Mouse (Mus musculus) left cerebral cortex, postnatal 4 days (tissue): Measurements from ENCODE around the gene Ube2o. TPM values are rescaled to one million over a fixed set of nuclear protein-coding genes. Genes with fewer than 3 reads are reported as not detected.
A peak's percentile ranks its signal among the peaks of the same experiment; 100 is the strongest.

Experiments used
- DNase-seq: peaks from one replicate; pipeline ENCODE4 v3.0.0-alpha.2; 2022
- intact Hi-C: fragments of 180-260 bp; cut with DNase I; formaldehyde crosslinking; loops from one replicate; pipeline ENCODE4 v1.15.1; 2025
- total RNA-seq, 2 experiments: library from RNA; stranded (reverse); gene quantifications; 2 replicates each; pipeline ENCODE4 v1.2.3; 2021

Ube2o gene
- total RNA-seq, 2 experiments from 2014 or later: 115 to 128 TPM

DNA sequence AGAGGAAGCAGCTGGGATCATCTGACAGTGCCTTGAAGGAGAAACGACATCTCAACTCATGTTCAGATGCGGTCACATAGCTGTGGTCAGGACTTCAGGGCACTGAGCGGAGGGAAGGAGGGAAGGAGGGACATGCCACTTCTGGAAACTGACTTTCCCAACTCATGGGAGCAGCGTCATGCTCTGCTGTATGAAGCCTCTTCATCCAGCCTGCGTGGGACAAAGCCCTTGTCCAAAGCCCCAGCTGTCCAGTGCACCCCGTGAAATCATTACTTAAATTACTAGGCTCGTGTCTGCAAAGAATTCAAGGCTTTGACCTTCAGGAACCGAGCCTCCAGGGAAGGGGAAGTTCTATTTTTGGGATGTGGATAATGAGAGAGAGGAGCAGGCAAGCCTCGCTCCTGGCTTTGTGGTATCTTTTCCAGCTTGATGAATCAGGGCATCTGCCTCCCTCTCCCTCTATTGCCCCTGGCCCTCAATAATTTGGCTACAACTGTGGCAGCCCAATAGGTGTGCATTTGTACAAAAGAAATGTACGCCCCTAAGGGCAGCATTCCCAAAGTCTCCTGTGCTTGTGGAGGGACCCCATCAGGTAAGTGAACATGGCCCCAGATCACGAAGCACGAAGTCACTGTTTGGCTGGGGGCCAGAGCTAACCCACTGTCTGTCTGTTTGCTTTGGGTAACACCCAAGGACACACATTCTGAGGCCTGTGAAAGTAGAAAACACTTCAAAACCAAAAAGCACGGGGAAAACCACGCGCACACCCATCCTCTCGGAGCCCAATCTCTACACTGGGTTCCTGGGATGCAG, 58.2 kb downstream of the Ube2o start:
- intact Hi-C loops: no loop called here
- no peak for DNase-seq

DNA sequence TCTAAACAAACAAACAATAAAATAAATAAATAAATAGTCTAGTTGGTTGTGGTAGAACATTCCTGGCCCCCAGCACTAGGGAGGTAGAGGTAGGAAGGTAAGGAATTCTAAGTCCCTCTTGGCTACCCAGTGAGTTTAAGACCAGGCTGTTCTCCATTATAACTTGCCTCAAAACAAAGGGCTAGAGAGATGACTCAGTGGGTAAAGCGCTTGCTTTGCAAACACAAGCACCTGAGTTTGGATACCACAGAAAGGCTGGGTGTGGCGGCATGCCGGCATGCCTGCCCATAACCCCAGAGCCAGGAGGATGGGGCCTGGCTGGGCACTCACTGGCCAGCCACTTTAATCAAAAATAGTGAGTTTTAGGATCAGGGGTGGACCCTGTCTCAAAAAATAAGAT, 59.2 kb downstream of the Ube2o start:
- intact Hi-C loops: no loop called here
- DNase-seq: no peak

DNA sequence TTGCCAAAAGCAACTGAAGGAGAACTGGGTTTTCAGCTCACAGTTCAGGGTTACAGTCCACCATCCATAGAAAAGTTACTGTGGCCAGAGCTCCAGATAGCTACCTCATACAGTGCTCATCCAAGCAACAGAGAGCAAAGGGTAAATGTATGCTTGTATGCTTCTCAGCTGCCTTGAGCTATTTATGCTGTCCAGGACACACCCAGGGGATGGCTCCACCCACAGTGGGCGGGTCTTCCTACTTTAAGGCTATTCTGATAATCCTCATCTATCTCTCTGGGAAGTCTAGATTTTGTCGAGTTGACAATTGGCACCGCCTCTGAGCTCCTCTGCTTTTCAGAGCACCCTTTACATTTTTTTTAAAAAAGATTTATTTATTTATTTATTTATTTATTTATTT, 60.1 kb downstream of the Ube2o start:
- DNase-seq: no peak
- intact Hi-C loops: no loop called here

DNA sequence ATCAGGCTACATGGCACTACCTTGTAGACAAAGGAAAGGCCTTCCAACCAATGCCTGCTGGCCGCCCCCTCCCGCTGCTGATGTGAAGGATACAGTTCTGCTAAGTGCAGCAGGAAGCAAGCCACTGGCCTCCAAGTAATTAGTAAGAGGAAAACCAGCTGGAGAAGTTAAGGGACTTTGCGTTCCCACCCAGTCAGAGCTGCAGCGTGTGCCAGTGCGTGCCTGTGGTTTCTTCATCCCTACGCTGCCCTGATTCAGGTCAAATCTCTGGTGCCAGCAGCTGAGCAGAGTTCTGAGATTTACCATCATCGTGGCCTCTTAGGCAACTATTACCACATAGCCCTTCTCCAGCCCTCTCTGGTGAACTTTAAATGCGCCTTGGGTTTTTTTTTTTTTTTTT, 62.8 kb downstream of the Ube2o start:
- intact Hi-C loops: no loop called here

DNA sequence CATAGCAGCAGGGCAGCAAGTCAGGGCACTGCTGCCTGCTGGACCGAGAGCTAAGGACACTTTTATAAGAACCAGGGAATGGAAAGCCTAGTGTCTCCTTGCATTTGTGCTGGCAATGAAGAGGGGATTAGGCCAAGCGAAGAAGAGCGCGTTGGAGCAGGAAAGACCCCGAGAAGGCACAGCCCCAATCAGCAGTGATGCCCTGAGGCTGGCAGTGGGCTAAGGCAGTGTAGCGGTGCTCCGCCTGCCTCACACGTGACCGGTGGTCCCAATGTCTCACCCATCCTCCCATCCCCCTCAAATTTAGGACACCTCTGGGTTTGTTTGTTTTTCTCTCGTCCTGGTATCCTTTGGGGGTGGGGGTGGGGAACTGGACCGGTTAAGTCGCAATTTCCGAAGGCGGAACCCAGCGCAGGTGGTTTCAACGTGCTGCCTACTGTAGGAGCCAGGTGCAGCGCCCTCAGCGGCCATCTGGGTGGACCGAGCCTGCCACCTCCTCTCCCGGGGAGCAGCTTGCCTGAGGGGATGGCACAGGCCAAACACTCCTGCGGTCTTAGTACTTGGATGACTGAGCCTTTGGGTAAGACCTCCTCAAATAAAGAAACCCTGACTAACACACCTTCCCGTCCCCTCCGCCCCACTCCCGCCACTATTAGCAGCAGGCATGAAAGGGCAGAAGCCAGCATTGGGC, 65.8 kb downstream of the Ube2o start:
- intact Hi-C loops: no loop called here
- peak; percentile 64 for DNase-seq

More for the DNA sequence above, 62.8 kb downstream of the Ube2o start:
- DNase-seq: no peak

DNA sequence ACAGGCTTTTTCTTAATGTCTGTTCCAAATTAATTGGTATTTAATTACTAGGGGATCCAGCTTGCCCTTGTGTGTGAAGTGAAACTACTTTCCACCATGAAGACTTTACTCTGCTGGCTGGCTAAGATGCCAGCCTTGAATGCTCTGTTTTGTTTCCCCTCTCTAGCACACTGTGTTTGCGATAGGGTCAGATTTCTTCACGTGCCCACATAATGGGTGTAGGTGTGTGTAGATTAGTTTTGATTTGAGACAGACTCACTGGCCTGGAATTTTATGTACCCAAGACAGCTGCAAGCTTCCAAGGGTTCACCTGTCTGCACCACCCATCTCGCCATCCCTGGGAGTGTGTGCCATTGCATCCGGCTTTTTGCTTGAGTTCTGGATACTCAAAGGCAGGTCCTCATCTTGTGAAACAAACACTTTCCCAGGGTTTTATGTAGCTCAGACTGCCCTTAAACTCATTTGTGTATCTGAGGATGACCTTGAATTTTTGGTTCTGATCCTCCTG, 67.7 kb downstream of the Ube2o start:
- intact Hi-C loops: no loop called here
- no peak for DNase-seq

DNA sequence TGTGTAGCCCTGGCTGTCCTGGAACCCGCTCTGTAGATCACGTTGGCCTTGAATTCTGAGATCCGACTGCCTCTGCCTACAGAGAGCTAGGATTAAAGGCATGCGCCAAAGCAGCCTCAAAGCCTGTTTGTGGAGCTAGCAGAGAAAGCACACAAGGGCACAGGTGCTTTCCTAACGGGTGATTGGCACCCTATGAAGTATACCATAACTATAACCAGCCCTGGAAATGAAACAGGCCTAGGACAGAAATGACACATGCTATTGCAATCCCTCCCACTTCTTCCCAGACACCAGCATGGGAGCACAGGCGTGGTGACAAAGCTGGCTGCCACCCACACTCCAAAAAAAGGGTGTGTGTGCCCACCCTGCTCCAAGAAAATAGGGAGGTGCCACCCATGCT, 68.3 kb downstream of the Ube2o start:
- intact Hi-C loops: no loop called here
- no peak for DNase-seq

DNA sequence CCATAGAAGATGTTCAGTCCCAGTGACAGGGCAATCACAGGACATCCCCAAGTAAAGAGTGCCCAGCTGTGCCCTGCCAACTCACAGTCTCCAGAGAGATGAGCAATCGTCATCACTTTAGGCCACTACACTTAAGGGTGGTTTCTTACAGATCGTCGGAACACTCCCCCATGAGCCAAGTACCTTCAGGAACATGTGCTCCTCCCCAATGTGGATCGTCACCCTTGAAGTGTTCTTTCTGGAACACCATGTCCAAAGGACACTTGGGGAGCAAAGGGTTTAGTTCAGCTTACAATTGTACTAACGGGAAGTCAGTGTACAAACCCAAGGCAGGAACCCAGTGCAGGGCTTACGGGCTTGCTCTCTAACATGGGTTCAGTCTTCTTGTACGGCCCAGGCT, 69.1 kb downstream of the Ube2o start:
- intact Hi-C loops: no loop called here
- DNase-seq: no peak

DNA sequence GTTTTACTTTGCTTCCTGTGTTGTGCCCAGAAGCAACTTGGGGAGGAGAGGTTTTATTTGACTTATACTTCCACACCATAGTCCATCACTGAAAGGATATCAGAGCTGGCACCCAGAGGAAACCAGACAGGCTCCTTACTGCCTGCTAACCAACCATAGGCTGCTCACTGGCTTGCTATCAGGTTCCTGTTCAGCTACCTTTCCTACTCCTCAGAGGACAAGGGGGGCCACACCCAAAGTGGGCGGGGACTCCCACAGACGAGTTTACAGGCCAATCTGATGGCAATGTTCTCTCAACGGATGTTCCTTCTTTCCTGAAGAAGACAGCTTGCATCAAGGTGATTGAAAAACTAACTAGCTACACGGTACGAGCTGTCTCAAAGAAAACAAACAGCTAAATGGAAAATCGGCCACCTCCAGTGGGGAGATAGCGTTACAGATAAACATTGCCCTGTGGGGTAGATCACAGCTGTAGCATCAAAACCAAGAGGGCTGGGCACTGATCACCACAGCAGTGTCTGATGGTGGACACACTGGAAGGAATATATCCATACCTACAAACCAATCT, 69.9 kb downstream of the Ube2o start:
- DNase-seq: no peak
- intact Hi-C loops: no loop called here

DNA sequence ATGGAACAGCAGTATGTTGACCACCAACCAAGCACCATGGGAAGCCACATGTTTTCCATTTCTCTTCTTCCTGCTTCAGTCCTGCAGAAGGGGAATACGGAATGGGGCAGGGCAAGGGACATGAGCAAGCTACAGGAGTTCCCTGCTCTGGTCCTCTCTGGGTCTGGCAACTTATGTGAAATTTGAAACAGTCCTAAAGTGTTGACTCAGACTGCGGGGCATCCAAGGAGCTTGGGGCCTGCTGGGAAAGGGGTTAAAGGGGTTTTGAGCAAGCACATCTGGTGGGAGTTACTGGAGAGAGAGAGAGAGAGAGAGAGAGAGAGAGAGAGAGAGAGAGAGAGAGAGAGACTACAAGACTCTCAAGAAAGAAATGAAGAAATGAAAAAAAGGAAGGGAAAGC, 72.6 kb downstream of the Ube2o start:
- no peak for DNase-seq
- intact Hi-C loops: no loop called here

DNA sequence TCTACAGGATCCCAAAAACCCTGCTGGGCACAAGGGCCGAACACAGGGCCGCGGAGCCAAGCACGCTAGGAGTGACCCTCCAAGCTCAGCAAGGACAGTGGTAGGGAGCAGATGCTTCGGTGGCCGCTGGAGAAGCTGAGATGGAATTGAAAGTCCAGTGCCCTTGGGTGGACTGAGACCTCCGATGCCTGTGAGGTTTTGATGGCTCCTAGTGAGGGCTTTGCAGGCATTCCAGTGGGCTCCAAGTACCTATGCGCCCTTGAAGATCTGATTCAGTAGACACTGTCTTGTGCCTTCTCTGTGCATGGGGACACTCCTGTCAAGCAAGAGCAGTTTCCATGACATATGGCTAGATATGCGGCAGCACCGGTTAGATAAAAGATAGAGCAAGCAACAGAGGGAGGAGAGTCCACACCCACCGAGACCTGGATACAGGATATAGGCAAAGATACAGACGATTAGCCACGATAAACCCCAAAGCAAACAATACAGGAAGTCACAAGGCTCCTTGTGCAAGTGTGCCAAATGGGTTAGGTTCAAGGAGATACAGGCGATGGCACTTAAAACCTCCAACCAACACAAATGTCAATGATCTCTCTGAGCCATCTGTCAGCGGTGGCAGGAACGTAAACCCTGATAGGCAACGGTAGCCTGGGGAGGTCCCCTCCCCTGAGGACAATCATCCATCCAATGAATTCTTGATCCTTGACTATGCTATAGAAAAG, 74.9 kb downstream of the Ube2o start:
- DNase-seq: no peak
- intact Hi-C loops: no loop called here

DNA sequence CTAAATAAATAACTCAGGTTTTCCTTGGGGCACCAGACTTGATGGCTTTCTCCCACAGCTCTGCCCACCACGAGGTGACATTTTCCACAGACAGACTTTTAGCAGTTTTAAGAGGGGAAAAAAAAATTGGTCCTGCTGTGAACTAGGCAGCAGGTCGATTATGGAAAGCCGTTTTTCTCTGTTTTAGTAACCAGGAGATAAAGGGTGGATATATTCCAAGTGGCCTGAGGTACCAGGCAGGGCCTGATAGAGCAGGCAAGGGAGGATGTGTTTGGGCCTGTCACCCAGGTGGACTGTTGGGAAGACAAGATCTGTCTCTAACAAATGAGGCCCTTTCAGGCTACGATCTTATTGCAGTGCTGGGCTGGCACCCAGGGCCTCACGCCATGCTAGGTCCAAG, 75.7 kb downstream of the Ube2o start:
- no peak for DNase-seq
- intact Hi-C loops: no loop called here

DNA sequence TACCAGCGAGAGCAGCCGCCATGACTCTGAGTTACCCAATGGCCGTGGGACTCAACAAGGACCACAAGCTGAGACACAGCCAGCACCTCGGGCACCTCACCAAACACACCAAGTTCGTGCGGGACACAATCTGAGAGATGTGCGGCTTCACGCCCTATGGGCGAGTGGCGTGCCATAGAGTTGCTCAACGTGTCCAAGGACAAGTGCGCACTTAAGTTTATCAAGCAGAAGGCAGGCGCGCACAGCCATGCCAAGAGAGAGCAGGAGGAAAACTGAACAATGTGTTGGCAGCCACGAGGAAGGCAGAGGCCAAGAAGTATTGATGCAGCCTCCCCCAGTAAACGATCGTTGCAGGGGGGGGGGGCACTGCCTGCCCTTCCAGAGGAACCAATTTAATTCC, 76.7 kb downstream of the Ube2o start:
- DNase-seq: no peak
- intact Hi-C loops: no loop called here

DNA sequence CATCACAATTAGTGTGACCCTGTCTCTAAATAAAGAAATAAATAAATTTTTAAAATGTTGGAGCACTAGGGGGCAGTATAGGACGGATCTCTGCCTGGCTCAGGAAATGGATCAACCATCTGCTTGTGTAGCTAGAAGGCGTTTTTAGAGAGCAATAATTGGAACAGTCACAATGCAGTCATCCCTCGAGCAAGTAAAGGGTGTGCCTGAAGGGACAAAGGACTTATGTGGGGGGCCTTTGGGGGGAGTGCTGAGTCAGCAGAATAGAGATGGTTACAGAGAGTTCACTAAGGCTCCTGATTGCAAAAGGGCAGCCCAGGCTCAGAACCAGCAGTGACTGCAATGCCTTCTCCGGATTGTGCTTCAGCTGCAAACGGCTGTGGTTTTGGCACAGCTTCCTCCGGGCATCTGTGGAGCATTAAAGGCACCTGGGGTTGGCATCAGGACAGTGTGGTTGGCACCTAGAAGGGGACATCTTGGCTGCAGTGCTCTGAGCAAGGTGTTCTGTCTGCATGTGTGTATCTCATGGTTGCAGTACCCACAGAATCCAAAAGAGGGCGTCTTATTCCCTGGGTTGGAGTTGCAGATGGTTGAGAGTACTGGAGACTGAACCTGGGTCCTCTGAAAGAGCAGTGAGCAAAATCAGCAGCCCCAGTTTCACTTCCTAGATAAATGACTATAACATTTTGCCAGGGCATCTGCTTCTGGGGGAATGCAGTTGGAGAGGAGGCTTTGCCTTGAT, 80.1 kb downstream of the Ube2o start:
- DNase-seq: peak; percentile 44
- intact Hi-C loops: no loop called here

DNA sequence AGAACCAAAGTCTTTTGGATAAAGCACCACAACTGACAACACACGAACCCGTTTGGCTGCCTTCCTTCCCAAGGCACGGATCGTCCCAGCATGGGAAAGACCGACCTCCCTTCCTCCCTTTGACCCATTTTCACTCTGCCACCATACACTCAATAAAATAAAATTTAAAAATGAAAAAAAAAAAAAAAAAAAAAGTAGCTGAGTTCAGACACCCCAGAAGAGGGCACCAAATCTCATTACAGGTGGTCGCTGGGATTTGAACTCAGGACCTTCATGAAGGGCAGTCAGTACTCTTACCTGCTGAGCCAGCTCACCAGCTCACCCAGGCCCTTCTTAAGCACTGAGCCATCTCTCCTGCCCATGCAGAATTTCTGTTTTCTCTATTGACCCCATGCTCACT, 82.2 kb downstream of the Ube2o start:
- intact Hi-C loops: loop anchor here (5.0 kb wide), 1 partner anchor 33 kb away; the partner anchor contains the start of gene Sphk1
- no peak for DNase-seq

DNA sequence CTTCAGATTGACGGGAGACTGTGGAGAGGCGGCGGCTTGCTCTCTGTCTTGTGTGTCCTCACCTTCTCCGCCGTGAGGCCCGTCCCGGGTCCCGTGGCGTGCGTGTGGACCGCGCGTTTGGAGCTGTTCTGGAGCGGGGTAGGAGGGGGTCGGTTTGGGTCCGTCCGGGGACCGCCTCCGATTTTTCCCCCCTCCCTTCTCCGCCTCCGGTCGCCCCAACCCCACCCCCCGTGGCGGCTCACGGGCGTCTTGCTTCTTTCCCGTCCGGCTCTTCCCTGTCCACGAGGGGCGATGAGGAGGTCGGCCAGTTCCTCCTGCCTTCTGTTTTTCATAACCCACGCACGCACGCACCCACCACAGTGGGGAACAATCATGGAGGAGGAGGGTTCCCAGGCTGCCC, 82.7 kb downstream of the Ube2o start:
- no peak for DNase-seq
- intact Hi-C loops: loop anchor here (5.0 kb wide), 1 partner anchor 34 kb away; the partner anchor contains the start of gene Sphk1

DNA sequence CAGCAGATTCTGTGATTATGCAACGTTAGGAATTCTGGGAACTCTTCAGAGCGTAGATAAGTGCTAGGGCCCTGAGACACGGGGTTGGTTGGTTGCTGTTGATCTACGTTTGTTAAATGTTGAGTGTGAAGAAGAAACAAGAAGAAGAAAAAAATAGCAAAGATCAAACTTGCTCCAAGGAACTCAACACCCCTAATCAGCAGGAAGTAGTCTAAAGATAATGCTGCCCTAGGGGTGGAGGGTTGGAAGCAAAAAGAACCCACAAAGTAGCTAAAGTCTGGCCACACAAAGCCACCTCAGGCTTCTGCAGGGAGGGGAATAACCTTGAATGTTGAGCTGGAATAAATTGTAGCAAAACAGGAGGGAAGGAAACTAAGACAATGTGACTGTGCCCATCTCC, 83.9 kb downstream of the Ube2o start:
- no peak for DNase-seq
- intact Hi-C loops: loop anchor here (5.0 kb wide), 1 partner anchor 35 kb away; the partner anchor contains the start of gene Sphk1

DNA sequence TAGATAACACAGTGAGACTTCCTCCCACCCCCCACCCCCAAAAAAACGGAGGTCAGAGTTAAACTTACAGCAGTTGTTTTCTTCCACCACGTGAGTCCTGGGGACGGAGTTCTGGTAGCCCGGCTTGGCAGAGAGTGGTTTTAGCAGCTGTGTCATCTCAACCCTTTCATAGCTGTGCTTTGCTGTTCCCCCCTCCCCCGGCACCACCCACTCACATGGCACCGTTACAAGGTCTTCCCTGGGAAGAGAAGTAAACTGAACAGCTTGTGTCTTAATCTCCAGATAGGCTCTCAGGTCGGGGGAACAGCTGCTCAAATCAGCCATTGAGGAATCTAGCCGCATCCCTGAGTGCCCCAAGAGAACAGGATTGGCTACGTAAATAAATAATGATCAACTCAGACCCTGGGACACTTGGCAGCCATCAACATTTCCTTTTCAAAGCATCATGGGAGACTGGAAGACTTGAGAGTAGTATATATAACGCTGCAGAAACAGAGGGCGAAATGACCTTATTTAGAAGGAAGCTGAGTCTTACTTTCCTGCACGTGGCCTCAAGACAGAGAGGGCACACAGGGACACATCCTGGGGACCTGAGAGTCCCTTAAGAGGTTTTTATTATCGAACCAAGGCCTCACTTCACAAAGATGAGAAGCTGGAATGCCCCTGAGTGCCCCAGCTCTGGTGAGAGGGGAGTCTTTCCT, 86.6 kb downstream of the Ube2o start:
- peak; percentile 83 for DNase-seq

DNA sequence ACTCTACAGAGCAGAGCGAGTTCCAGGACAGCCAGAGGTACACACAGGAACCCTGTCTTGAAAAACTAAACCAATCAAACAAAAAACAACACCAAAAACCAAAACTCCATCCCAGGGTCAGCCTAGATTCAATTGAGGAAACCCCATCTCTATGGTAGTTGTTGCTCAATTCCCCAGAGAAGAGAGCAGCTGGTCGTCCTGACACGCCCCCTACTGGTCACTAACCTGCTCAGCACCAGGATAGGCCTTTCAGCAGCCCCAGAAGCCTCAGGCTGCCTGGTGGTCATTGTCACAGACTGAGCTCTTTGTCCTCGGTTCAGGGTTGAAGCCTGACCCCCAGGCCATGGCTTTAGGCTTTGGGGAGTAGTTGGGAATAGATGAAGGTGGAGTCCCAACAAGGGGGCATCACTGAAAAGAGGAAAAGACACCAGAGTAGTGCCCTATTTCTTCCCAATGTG, 87.4 kb downstream of the Ube2o start, which contains the start of gene Prpsap1:
Gene Prpsap1 (minus strand): TSS at position 408 of the 458 bp plus-strand sequence.
- intact Hi-C loops: no loop called here
- DNase-seq: peak; percentile 37

More for the DNA sequence above, 86.6 kb downstream of the Ube2o start:
- intact Hi-C loops: loop anchor here (5.0 kb wide), 1 partner anchor 38 kb away; the partner anchor contains the start of gene Sphk1
